Mouse (Mus musculus) liver, embryonic 11.5 days (tissue): ENCODE measurements around the gene Dync1i1. TPM values are rescaled to one million over a fixed set of nuclear protein-coding genes. Genes with fewer than 3 reads are reported as not detected.

Experiments
- ATAC-seq: fragments of 200-750 bp; cut with Nextera tagmentation; replicated peaks from 2 replicates; pipeline ENCODE4 v1.8.0; 2017; ENCODE audit warnings: moderate number of reproducible peaks, mild to moderate bottlenecking, moderate TSS enrichment, moderate library complexity; ENCODE audit not compliant: low FRiP score
- DNase-seq: peaks from one replicate; pipeline ENCODE4 v3.0.0-alpha.2; 2017; ENCODE audit warnings: low spot score
- H3K27ac ChIP-seq: fragments of 300-500 bp; sonication (generic); 2 replicates; pipeline ENCODE4 v1.5.1; 2014; ENCODE audit warnings: mild to moderate bottlenecking, low read depth, low read length, control low read depth
- H3K27me3 ChIP-seq: fragments of 300-500 bp; sonication (generic); replicated peaks from 2 replicates; pipeline ENCODE4 v1.6.1; 2014; ENCODE audit warnings: low read length, mixed read lengths; ENCODE audit not compliant: control insufficient read depth, insufficient read depth
- H3K36me3 ChIP-seq: fragments of 300-500 bp; sonication (generic); 2 replicates; pipeline ENCODE4 v1.6.1; 2014; ENCODE audit warnings: mild to moderate bottlenecking, low read length, moderate library complexity, mixed read lengths; ENCODE audit not compliant: control insufficient read depth, insufficient read depth
- H3K4me1 ChIP-seq: fragments of 300-500 bp; sonication (generic); replicated peaks from 2 replicates; pipeline ENCODE4 v1.6.1; 2014; ENCODE audit warnings: low read length, mixed read lengths; ENCODE audit not compliant: control insufficient read depth, insufficient read depth
- H3K4me2 ChIP-seq: fragments of 300-500 bp; sonication (generic); 2 replicates; pipeline ENCODE4 v1.6.1; 2014; ENCODE audit warnings: mild to moderate bottlenecking, control low read depth, moderate library complexity
- H3K4me3 ChIP-seq: fragments of 300-500 bp; sonication (generic); 2 replicates; pipeline ENCODE4 v1.5.1; 2014; ENCODE audit warnings: low read depth, low read length, control low read depth
- H3K9ac ChIP-seq: fragments of 300-500 bp; sonication (generic); 2 replicates; pipeline ENCODE4 v1.6.1; 2014; ENCODE audit warnings: low read depth, low read length, control low read depth
- H3K9me3 ChIP-seq: fragments of 300-500 bp; sonication (generic); 2 replicates; pipeline ENCODE4 v1.6.1; 2016; ENCODE audit warnings: low read length, inconsistent platforms, mixed read lengths; ENCODE audit not compliant: control insufficient read depth
- WGBS: fragments of 180-500 bp; shearing (Covaris S2); extraction: QIAGEN DNeasy Blood & Tissue Kit; methylation state at CpG from one replicate; pipeline ENCODE4 v1.1.7; 2014; 5-methylcytosine and 5-hydroxymethylcytosine counted together
- polyA plus RNA-seq: library from polyadenylated mRNA; unstranded; fragments of >200 nt; fragmentation: Nextera tagmentation; extraction: Ambion mirVana; gene quantifications from 2 replicates; pipeline ENCODE4 v1.2.1, GENCODE M21; 2014

Dync1i1 gene
- polyA plus RNA-seq, 1 experiment from 2014 or later = 0.84 TPM

DNA sequence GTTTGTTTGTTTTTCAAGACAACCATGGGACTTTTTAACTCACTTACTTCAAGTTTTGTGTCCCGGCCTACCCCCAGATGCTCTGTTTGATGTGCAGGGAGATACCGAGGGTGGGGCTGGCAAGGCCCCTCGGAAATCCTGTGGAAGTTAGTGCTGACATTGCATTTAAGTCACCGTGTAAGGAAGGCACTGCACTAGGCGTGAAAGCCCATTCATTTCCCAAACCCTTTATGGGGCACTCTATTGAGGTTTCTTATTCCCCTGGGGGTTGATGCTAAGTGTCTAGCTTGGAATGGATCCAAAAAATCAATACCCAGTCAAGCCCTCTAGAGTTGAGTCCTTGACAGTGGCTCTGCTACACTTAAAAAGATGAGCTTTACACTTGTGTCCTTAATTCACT, 27.2 kb downstream of the Dync1i1 start:
- no peak for DNase-seq
- WGBS = 79% methylated on average over 5 of the region's 5 CpGs
- ATAC-seq = no peak

DNA sequence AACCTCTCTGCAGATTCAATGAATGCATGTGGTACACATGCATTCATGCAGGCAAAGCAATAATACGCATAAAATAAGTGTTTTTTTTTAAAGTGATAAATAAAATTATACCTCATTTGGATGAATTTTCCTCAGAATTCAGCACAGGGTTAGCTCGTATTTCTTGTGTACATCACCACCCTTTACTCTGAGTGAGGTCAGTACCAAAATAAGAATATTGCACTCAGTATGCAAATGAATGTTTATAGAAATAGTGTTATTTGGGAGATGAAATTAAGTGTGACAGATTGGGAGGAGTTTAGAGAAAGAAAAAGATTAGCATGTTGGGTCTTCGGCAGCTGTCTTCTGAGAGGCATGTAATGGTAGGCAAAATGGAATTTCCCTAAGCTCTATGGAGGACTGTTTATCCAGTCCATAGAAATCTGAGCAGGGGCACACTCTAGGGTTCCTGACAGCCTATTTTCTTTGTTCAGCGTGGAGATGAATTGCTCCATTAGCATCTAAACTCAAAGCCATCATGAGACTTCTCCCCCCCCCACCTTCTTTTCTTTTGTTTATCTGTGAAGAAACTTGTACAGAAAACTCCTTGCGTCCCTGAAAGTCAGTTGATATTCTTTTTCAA, 31.2 kb downstream of the Dync1i1 start:
- Histone ChIP-seq H3K4me1 (no peaks in the 10 kb centered on the region), H3K9ac (no peak overlapping the region), H3K27ac (no peak overlapping the region), H3K4me3 (no peak overlapping the region), H3K36me3 (no peaks in the 10 kb centered on the region), H3K27me3 (no peaks in the 10 kb centered on the region), H3K4me2 (no peak overlapping the region), H3K9me3 (no peaks in the 10 kb centered on the region)
- ATAC-seq (no peak), DNase-seq (no peak)
- 74% methylated on average over 5 of the region's 5 CpGs for WGBS

More for the DNA sequence above, 27.2 kb downstream of the Dync1i1 start:
- Histone ChIP-seq H3K9me3 (no peaks in the 10 kb centered on the region), H3K4me2 (no peak overlapping the region), H3K4me3 (no peak overlapping the region), H3K27ac (no peak overlapping the region), H3K9ac (no peak overlapping the region), H3K27me3 (no peaks in the 10 kb centered on the region), H3K36me3 (no peaks in the 10 kb centered on the region), H3K4me1 (no peaks in the 10 kb centered on the region)

DNA sequence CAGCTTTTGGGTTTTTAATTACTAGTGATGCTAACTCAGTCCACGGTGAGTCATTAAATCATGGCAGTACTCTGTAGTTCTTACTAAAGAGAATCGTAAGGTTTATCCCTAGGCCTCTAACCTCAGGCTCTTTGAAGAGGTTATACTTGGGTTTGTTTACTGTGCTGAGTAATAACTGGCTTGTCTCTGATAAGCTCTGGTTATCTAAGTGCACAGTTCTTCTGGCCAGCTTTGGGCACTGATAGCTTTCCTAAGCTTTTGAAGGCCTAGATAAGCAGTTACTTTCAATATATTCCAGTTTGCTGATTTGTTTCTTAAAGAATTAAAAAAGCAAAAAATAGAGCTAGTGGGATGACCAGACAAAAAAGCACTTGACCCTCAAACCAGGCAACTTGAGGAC, 37.5 kb downstream of the Dync1i1 start:
- no peak; the same call in 1 of the 2 replicates for ATAC-seq
- no peak overlapping the region for H3K27ac ChIP-seq
- no peak overlapping the region for H3K9ac ChIP-seq
- H3K9me3 ChIP-seq = no peaks in the 10 kb centered on the region
- no peak overlapping the region for H3K4me3 ChIP-seq
- DNase-seq = no peak
- WGBS = 40% methylated on average over 2 of the region's 2 CpGs
- no peak overlapping the region for H3K4me2 ChIP-seq
- H3K4me1 ChIP-seq = no peaks in the 10 kb centered on the region
- H3K36me3 ChIP-seq = no peaks in the 10 kb centered on the region
- H3K27me3 ChIP-seq = no peaks in the 10 kb centered on the region

DNA sequence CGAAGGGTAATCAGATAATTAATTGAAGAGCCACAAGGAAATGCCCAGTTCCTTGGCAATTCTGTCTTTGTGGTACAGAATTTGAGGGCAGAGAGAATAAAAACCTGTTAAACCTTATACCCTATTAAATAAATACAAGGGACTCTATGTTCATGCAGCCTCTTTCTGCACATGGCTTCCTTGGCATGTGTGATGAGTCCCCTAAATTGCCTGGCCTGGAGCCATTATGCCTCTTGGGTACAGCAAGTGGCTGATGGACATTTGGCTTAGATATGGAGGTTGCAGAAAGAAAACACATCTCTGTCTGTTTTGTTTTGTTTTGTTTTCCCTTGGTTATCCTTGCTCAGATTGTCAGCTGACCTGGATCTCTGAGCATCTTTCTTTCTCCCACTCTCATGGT, 43.1 kb downstream of the Dync1i1 start:
- H3K27me3 ChIP-seq = no peaks in the 10 kb centered on the region
- no peaks in the 10 kb centered on the region for H3K36me3 ChIP-seq
- no peak overlapping the region for H3K4me3 ChIP-seq
- DNase-seq (no peak), ATAC-seq (no peak)
- no peak overlapping the region for H3K27ac ChIP-seq
- WGBS = 45% methylated on average over 1 of the region's 1 CpGs
- H3K9ac ChIP-seq = no peak overlapping the region
- no peaks in the 10 kb centered on the region for H3K9me3 ChIP-seq
- H3K4me1 ChIP-seq = no peaks in the 10 kb centered on the region
- no peak overlapping the region for H3K4me2 ChIP-seq

DNA sequence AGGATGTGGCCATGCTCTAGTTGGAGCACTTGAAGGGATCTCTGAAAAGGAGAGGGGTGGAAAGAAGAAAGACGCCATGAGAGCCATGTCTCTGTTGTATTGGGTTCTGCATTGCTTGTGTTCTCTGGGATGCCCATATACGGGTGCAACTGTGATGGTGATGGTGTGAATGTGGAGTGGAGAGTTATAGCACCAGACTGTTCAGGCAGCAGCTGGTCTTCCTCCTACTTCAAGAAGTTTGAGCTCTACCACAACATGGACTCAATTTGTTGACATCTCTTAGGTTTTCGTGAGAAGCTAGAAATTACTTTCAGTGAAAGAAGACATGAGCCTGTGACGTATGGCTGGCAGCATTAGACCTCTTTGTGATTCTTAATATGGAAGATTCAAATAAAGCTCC, 44.8 kb downstream of the Dync1i1 start:
- DNase-seq (no peak), ATAC-seq (no peak)
- H3K27me3 ChIP-seq = no peaks in the 10 kb centered on the region
- no peak overlapping the region for H3K4me2 ChIP-seq
- 81% methylated on average over 4 of the region's 4 CpGs for WGBS
- H3K36me3 ChIP-seq = no peaks in the 10 kb centered on the region
- no peak overlapping the region for H3K9ac ChIP-seq
- H3K27ac ChIP-seq = no peak overlapping the region
- no peak overlapping the region for H3K4me3 ChIP-seq
- no peaks in the 10 kb centered on the region for H3K4me1 ChIP-seq
- H3K9me3 ChIP-seq = no peaks in the 10 kb centered on the region

DNA sequence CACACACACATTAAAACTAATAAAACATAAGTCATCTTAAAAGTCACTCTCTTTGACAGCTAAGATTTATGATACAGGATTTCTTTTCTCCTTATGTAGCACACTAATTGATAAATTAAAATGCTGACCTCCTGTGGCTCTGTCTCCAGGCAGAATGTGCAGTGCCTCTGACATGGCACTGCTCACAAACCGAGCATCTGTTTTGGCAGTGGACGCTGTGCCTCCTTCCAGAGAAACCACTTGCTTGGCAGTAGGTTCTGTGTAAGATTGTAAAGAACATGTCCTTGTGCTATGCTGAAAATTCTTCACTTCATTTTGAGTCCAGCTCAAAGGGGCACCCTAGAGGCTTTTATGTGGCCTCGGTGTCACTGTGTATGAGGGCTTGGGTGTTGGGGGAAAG, 50.0 kb downstream of the Dync1i1 start:
- 72% methylated on average over 3 of the region's 3 CpGs for WGBS
- Histone ChIP-seq H3K4me1 (no peaks in the 10 kb centered on the region), H3K27ac (no peak overlapping the region), H3K4me3 (no peak overlapping the region), H3K9me3 (no peaks in the 10 kb centered on the region), H3K9ac (no peak overlapping the region), H3K27me3 (no peaks in the 10 kb centered on the region), H3K4me2 (no peak overlapping the region), H3K36me3 (no peaks in the 10 kb centered on the region)
- DNase-seq (no peak), ATAC-seq (no peak)

DNA sequence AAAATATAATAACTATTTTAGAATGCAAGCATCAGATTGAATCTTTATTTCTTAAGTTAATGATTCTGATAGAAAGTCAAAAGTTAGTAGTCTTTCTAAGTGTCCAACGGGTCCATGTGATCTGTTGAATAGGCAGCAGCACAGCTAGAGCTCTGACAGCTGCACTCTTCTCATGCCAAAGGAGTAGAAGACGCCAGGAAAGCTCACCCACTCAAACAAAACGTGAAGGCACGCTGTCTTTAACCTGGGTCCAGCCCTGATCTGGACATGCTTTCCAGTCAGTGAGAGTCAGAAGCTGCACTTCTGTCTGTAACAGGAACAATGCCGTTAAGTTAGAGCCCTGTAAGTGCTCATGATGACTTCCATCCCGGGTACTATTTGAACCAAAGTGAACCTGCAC, 56.3 kb downstream of the Dync1i1 start:
- Histone ChIP-seq H3K9me3 (no peaks in the 10 kb centered on the region), H3K9ac (no peak overlapping the region), H3K27ac (no peak overlapping the region), H3K4me3 (no peak overlapping the region), H3K36me3 (no peaks in the 10 kb centered on the region), H3K27me3 (no peaks in the 10 kb centered on the region), H3K4me2 (no peak overlapping the region), H3K4me1 (no peaks in the 10 kb centered on the region)
- DNase-seq (no peak), ATAC-seq (no peak)
- 66% methylated on average over 6 of the region's 6 CpGs for WGBS

DNA sequence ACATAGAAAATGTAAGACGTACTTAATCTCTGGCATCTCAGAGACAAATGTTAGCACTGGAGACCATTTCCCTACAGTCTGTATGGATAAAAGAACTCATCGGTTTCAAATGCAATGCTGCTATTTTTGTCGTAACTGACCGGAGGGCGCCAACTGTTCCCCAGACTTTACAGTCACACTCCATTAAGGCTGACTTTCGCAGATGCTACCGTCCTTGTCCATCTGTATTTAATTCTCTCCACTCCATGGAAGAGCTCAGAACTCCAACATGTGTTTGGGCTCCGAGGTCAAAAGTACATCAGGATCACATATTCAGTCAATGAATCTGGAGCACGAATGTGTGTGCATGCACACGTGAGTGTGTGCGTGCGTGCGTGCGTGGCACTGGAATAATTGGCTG, 58.4 kb downstream of the Dync1i1 start:
- no peaks in the 10 kb centered on the region for H3K9me3 ChIP-seq
- ATAC-seq (no peak), DNase-seq (no peak)
- H3K27me3 ChIP-seq = no peaks in the 10 kb centered on the region
- no peak overlapping the region for H3K27ac ChIP-seq
- H3K4me2 ChIP-seq = no peak overlapping the region
- 90% methylated on average over 14 of the region's 14 CpGs for WGBS
- no peaks in the 10 kb centered on the region for H3K36me3 ChIP-seq
- H3K4me1 ChIP-seq = no peaks in the 10 kb centered on the region
- H3K9ac ChIP-seq = no peak overlapping the region
- no peak overlapping the region for H3K4me3 ChIP-seq

DNA sequence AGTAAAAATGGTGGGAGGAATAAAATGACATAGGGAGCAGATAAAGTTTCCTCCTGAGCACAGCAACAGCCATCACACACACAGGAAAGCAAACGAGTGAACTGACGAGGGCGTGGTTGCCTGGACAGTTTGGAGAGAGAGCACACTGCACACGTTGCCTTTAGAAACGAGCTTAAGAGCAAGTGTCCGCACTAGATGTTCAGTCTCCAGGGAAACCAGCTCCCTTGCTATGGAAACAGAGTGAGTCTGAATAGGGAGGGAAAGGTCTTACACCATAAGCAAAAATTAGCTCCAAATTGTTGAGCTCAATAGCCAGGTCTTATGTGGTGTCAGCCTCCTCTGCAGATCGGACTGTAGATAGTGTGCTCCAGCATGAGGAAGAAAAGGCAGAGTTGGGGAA, 65.2 kb downstream of the Dync1i1 start:
- Histone ChIP-seq H3K27me3 (no peaks in the 10 kb centered on the region), H3K4me1 (no peaks in the 10 kb centered on the region), H3K27ac (no peak overlapping the region), H3K4me3 (no peak overlapping the region), H3K9ac (no peak overlapping the region), H3K36me3 (no peaks in the 10 kb centered on the region), H3K9me3 (no peaks in the 10 kb centered on the region), H3K4me2 (no peak overlapping the region)
- no peak for DNase-seq
- no peak for ATAC-seq
- WGBS = 78% methylated on average over 7 of the region's 7 CpGs
